Mouse (Mus musculus): ENCODE measurements around the gene Nt5c3.

- TF ChIP-seq POLR2A (IDR thresholded peaks at IDR 0.05; ENCODE audit: extremely low read depth, insufficient read depth, low read length) (no peak), CTCF (IDR thresholded peaks at IDR 0.05; ENCODE audit: extremely low read depth, insufficient read depth, low read length) (no peak)
Observed at GRCm38 (mm10) chr6:56906121-56906846, 17.4 kb downstream of the Nt5c3 start.

Measured in cortical plate, adult 2 months (tissue).